Mouse (Mus musculus): ENCODE measurements around the gene Hoxa7. TPM values are rescaled to one million over a fixed set of nuclear protein-coding genes. Genes with fewer than 3 reads are reported as not detected.

Gene Hoxa7
- polyA plus RNA-seq, 1 experiment from 2014 or later = not detected

DNA sequence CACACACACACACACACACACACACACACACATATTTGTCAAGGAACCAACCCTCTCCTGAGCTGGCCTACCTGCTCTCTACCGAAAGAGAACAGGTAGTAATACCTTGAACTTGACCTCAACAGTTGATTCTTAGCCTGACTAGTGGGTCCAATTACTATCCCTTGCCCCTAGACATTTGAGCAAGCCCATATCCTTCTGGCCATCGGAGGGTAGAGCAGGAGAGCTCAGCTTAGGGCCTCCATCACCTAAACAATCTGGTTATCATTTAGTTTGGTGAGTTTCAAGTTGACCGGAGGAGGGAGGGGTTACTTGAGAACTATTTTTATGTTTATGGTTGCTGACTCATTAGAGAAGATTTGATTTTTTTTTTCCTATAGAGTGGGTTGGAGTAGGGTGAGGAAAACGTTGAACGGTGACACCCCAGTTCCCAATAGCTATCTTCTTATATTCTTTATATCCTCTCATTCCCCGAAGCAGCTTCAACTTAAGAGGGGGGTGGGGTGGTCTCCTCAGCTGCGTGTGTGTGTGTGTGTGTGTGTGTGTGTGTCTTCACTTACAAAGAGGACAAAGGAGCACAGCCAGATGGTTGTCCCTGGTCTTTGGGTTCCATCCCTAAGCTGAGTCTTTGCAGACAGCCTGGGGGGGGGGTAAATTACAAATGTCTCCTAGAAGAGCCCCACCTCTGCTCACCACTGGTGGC is 29.7 kb upstream of the Hoxa7 start:
- Histone ChIP-seq H3K27ac (no peak overlapping the region), H3K4me2 (replicated peaks) (no peak overlapping the region), H3K9me3 (no peaks in the 10 kb centered on the region), H3K4me1 (replicated peaks) (peaks cover 3% of the 10 kb centered on the region; the same call in 1 of the 2 replicates), H3K27me3 (peaks cover 99% of the 10 kb centered on the region), H3K9ac (replicated peaks) (no peak overlapping the region), H3K4me3 (replicated peaks) (no peak overlapping the region), H3K36me3 (no peaks in the 10 kb centered on the region)
- no peak for ATAC-seq
- 8% methylated on average over 7 of the region's 7 CpGs for WGBS

DNA sequence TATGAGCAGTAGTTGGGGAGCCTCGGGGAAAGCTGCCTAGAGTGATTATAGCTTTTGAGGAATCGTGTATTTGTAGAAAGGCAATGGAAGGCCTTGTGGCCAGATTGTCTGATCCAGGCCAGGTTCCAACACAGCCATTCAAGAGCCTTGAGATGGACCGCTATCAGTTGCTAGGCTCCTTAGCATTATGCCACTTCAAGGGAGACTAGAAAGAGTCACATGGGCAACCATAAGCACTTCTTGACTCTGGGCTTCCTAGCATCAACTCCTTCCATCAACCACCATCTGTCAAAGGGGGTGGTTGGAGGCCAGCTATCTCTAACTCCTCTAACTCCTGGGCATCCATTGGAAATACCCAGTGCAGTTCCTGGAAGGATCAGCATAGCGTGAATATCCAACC is 28.2 kb upstream of the Hoxa7 start:
- no peaks in the 10 kb centered on the region for H3K9me3 ChIP-seq
- no peak overlapping the region for H3K9ac ChIP-seq (replicated peaks)
- H3K27ac ChIP-seq = no peak overlapping the region
- peaks cover 3% of the 10 kb centered on the region; the same call in 1 of the 2 replicates for H3K4me1 ChIP-seq (replicated peaks)
- no peak overlapping the region for H3K4me2 ChIP-seq (replicated peaks)
- H3K27me3 ChIP-seq = peaks cover 99% of the 10 kb centered on the region
- no peak for ATAC-seq
- H3K36me3 ChIP-seq = no peaks in the 10 kb centered on the region
- WGBS = 1% methylated on average over 4 of the region's 4 CpGs
- H3K4me3 ChIP-seq (replicated peaks) = no peak overlapping the region

DNA sequence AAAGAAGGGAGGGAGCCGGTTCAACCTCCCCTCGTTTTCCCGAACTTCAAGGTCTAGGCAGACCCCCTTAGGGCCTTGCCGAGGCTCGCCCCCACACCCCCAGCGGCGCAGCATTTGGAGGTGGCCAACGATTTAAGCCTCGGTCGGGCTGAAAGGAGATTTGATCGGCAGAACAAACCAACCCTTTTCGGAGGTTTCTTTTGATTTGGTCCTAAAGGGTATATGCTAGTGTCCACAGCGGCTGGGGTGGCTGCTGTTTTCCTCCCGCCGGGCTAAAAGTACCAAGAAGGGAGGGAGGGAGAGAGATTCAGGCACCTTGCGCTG is 27.7 kb upstream of the Hoxa7 start:
- no peak for ATAC-seq
- H3K4me1 ChIP-seq (replicated peaks) = peaks cover 3% of the 10 kb centered on the region; the same call in 1 of the 2 replicates
- H3K27ac ChIP-seq = no peak overlapping the region
- H3K36me3 ChIP-seq = no peaks in the 10 kb centered on the region
- no peak overlapping the region for H3K4me2 ChIP-seq (replicated peaks)
- H3K4me3 ChIP-seq (replicated peaks) = no peak overlapping the region
- H3K9ac ChIP-seq (replicated peaks) = no peak overlapping the region
- H3K27me3 ChIP-seq = peaks cover 100% of the 10 kb centered on the region
- H3K9me3 ChIP-seq = no peaks in the 10 kb centered on the region
- WGBS = 0% methylated on average over 16 of the region's 16 CpGs

DNA sequence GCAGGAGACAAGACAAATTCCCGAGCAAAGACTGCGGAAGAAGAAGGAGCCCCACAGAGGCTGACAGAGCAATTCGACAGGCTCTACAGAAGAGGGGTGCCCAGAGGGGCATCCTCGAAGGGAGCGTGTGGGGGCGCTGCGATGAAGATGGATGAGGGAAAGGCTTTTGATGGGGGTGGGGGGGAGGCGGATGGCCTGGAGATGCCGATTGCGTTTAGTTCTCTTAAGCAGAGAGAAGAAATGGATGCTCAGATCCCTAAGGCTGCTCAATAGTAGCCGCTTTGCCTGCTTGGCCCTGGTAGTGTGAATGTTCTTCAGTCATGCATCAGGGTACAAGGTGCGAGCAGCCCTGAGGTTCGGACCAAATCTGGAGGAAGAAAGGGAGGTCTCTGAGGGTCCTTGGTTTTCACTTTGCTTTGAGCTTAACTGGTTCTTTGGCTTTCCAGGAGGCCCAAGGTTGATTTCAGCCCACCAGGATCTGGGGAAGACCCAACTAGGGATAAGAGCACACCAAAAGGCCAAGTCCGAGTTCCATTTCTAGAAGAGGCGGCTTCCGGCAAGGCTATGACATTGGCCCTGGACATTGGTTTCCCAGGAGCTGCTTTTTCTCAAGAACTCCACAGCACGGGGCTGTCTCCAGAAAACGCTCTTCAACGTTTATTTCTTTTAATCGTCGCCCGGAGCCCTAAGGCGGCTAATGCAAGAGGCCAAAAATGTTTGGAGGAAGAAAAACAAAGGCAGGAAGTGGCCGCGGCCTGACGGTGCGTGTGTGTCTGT is 27.2 kb upstream of the Hoxa7 start:
- Histone ChIP-seq H3K36me3 (no peaks in the 10 kb centered on the region), H3K27me3 (peaks cover 100% of the 10 kb centered on the region), H3K9ac (replicated peaks) (no peak overlapping the region), H3K4me1 (replicated peaks) (peaks cover 3% of the 10 kb centered on the region; the same call in 1 of the 2 replicates), H3K27ac (no peak overlapping the region), H3K9me3 (no peaks in the 10 kb centered on the region), H3K4me2 (replicated peaks) (no peak overlapping the region), H3K4me3 (replicated peaks) (no peak overlapping the region)
- WGBS = 2% methylated on average over 27 of the region's 27 CpGs
- ATAC-seq = no peak

DNA sequence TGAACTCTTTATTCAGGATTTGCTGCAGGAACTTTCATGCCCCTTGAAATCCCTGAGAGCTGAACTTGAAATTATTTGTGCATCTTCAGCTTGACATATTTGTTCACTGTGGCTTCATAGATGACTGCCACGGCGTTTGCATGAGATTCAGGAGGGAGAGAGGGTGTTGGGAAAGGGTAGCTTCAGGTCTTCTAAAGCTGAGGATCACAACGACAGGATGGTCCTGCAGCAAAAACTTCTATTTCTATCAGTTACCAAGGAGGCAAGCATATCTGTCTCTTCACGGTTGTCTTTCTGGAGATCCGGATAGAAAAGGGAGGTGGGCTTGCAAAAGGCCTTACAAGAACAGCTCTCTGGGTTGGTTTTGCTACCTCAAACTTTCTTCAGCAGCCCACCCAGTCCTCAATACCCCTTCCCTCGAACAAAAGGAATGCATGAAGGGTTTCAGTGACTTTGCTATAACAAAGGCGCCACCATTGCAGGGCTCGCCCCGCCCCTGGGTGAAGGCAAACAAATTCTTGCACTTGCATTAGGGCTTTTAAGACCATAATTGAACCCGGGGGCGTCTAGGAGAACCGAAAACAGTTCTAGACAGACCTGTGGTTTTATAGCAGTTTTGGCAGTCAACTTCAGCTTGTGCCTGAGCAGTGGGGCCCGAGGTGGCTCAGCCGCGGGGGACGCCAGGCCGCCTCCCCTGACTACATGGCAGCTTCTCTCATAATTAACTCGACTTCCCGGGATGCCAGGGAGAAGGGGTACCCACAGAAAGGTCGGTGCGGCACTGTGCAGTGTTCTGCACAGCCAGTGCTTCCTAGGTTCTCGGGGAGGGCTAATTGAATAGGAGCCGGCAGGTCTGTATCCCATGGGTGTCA is 26.3 kb upstream of the Hoxa7 start:
- Histone ChIP-seq H3K4me3 (replicated peaks) (no peak overlapping the region), H3K9me3 (no peaks in the 10 kb centered on the region), H3K9ac (replicated peaks) (no peak overlapping the region), H3K4me1 (replicated peaks) (no peaks in the 10 kb centered on the region; the same call in 1 of the 2 replicates), H3K4me2 (replicated peaks) (no peak overlapping the region), H3K27ac (no peak overlapping the region), H3K27me3 (peaks cover 100% of the 10 kb centered on the region), H3K36me3 (no peaks in the 10 kb centered on the region)
- no peak for ATAC-seq
- WGBS = under 1% methylated on average over 23 of the region's 23 CpGs

DNA sequence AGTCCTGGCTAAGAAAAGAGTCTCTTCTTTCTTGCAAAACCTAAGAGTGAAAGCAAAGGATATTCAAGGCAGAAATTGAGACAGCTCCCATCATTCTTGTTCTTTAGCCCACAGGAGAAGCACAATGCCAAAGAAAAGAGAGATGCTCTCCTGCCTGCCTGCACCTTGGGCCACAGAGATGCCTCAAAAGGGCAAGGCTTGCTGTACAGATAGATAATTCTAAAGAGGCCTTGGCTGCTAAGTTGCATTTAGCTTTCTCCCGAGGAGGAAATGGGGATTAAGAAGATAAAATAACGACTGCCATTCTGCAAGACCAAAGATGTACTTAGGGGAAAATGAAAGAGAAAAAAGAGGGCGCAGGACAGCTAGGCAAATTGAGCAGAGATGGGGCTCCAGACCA is 25.3 kb upstream of the Hoxa7 start:
- Histone ChIP-seq H3K4me1 (replicated peaks) (no peaks in the 10 kb centered on the region; the same call in 1 of the 2 replicates), H3K9me3 (no peaks in the 10 kb centered on the region), H3K27ac (no peak overlapping the region), H3K4me2 (replicated peaks) (no peak overlapping the region), H3K27me3 (peaks cover 100% of the 10 kb centered on the region), H3K9ac (replicated peaks) (no peak overlapping the region), H3K36me3 (no peaks in the 10 kb centered on the region), H3K4me3 (replicated peaks) (no peak overlapping the region)
- WGBS = 5% methylated on average over 3 of the region's 3 CpGs
- no peak for ATAC-seq

DNA sequence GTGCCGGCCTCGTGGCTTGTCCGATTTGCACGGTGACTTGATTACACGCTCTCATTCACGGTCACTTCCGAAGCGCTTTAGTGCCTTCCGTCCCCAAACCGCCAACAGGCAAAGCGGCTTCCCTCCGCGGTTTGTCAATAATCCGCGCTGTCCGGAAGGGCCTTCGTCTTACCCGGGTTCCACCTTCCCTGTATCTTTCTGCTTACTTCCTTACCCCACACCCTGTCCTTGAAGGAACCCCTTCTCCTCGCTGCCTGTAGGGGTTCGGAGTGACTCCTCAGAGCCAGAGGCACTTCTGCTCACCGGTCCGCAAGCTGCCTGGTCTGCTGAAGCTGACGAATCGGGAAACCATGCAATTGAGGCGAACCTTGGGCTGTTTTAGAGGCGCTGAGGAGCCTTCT is 24.7 kb upstream of the Hoxa7 start:
- 1% methylated on average over 26 of the region's 26 CpGs for WGBS
- H3K9me3 ChIP-seq = no peaks in the 10 kb centered on the region
- H3K36me3 ChIP-seq = no peaks in the 10 kb centered on the region
- peaks cover 100% of the 10 kb centered on the region for H3K27me3 ChIP-seq
- ATAC-seq = no peak
- no peak overlapping the region for H3K4me2 ChIP-seq (replicated peaks)
- H3K9ac ChIP-seq (replicated peaks) = no peak overlapping the region
- no peak overlapping the region for H3K27ac ChIP-seq
- H3K4me1 ChIP-seq (replicated peaks) = no peaks in the 10 kb centered on the region; the same call in 1 of the 2 replicates
- no peak overlapping the region for H3K4me3 ChIP-seq (replicated peaks)

DNA sequence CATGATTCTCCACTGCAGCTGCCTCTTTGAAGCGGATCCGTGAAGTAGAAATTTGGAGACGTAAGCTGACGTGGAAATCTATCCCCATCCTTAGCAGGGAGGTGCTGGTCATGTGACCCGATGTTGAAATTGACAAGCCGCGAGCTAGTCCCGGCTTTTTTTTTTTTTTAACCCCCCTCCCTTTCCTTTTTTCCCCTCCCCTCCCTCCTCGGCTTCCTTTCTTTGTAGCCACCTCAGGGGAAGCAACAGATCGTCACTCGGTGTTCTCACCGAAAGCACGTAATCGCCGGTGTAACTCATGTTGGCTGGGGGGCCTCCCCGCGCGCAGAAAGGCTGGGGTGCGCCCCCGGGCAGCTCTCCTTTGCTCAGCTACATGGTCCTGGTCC is 24.1 kb upstream of the Hoxa7 start, which contains the start of gene Hoxa11:
TSS of gene Hoxa11 (minus strand) at position 54 of the 386 bp plus-strand sequence.
- ATAC-seq = no peak
- no peaks in the 10 kb centered on the region for H3K36me3 ChIP-seq
- H3K9me3 ChIP-seq = no peaks in the 10 kb centered on the region
- no peak within 1 kb of the TSS for H3K27ac ChIP-seq
- no peaks in the 10 kb centered on the region; the same call in 1 of the 2 replicates for H3K4me1 ChIP-seq (replicated peaks)
- under 1% methylated on average over 20 of the region's 20 CpGs for WGBS
- no peak within 1 kb of the TSS for H3K4me2 ChIP-seq (replicated peaks)
- H3K27me3 ChIP-seq = peaks cover 100% of the 10 kb centered on the region
- no peak within 1 kb of the TSS for H3K9ac ChIP-seq (replicated peaks)
- no peak within 1 kb of the TSS for H3K4me3 ChIP-seq (replicated peaks)

DNA sequence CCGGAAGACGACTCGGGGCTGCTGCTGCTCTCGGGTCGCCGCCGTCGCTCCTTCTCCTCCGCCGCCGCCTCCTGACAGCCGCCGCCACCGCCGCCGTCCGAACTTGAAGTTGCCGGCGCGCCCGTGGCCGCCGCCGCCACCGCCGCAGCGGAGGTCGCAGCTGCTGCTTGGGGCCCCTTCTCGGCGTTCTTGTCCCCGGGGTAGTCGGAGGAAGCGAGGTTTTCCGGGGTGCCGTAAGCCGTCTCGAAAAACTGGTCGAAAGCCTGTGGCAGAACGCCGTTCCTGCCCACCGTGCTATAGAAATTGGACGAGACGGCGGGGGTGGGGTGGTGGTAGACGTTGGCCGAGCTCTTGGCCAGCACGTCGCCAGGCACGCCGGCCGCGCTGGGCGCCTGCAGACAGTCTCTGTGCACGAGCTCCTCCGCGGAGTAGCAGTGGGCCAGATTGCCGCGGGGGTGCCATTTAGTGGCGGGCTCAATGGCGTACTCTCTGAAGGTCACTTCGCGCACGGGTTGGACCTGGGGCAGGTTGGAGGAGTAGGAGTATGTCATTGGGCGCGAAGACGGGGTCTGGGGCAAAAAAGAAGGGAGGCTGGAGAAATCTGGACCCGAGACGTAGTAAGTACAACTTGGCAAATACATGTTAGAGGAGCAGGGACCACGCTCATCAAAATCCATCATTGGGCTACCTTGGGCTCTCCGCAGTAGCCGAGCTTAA is 23.5 kb upstream of the Hoxa7 start:
- ATAC-seq = no peak
- no peaks in the 10 kb centered on the region for H3K9me3 ChIP-seq
- no peak overlapping the region for H3K9ac ChIP-seq (replicated peaks)
- no peak overlapping the region for H3K4me2 ChIP-seq (replicated peaks)
- no peak overlapping the region for H3K27ac ChIP-seq
- WGBS = under 1% methylated on average over 68 of the region's 71 CpGs
- H3K27me3 ChIP-seq = peaks cover 100% of the 10 kb centered on the region
- no peaks in the 10 kb centered on the region for H3K36me3 ChIP-seq
- H3K4me1 ChIP-seq (replicated peaks) = peaks cover under 1% of the 10 kb centered on the region; the same call in 1 of the 2 replicates
- H3K4me3 ChIP-seq (replicated peaks) = no peak overlapping the region

DNA sequence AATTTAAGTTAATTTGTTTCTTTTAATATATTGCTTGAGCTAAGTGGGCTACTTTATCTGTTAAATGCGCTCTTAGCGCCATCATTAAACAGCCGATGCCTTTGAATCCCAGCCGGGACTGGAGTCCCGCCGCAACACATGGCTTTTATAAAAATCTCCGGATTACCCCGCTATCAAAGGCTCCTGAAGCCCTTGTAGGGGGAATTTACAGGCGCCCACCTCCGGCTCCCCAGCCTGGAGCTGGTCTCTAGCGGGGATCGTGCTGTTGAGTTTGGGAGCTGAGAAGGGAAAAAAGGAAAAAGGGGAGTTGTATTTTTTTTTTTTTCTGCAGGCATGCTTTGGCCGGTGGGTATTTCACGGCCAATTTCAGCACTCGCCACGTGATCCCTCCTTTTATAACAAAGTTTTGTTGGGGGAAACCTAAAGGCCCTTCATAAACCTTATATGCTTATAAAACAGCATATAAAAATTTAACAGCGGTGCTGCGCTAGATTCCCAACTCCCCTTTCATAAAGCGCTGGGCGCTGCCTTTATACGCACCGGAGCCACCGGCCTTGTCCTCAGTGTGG is 22.9 kb upstream of the Hoxa7 start:
- under 1% methylated on average over 23 of the region's 23 CpGs for WGBS
- H3K27ac ChIP-seq = no peak overlapping the region
- no peak for ATAC-seq

DNA sequence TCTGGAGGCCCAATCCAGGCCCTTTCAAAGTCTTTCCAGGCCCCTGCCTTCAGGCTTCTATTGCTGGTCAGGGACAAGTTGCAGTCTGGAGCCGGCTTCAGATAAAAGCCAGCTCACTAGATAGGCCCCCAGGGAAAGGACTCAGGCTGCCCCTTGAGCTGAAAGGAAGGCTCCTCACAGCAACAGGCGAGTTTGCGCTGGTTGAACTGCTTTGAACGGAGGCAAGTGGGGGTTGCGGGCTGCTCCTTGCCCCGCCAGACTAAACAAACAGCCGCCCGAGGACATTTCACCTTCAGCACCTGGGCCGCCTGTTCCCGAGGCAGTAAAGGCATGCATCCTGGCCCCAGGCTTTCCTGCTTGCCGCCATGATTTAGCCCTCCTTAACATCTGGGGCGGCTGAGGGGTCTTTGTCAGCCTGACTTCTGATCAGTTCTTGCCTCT is 22.0 kb upstream of the Hoxa7 start:
- under 1% methylated on average over 12 of the region's 12 CpGs for WGBS
- H3K4me3 ChIP-seq (replicated peaks) = no peak overlapping the region
- no peaks in the 10 kb centered on the region for H3K36me3 ChIP-seq
- no peak overlapping the region for H3K4me2 ChIP-seq (replicated peaks)
- ATAC-seq = no peak
- peaks cover 3% of the 10 kb centered on the region; the same call in 1 of the 2 replicates for H3K4me1 ChIP-seq (replicated peaks)
- no peaks in the 10 kb centered on the region for H3K9me3 ChIP-seq
- peaks cover 99% of the 10 kb centered on the region for H3K27me3 ChIP-seq
- no peak overlapping the region for H3K27ac ChIP-seq
- no peak overlapping the region for H3K9ac ChIP-seq (replicated peaks)

More for the DNA sequence above, 22.9 kb upstream of the Hoxa7 start:
- H3K9ac ChIP-seq (replicated peaks) = no peak overlapping the region
- no peak overlapping the region for H3K4me3 ChIP-seq (replicated peaks)
- H3K27me3 ChIP-seq = peaks cover 100% of the 10 kb centered on the region
- H3K4me1 ChIP-seq (replicated peaks) = peaks cover 3% of the 10 kb centered on the region; the same call in 1 of the 2 replicates
- H3K9me3 ChIP-seq = no peaks in the 10 kb centered on the region
- no peaks in the 10 kb centered on the region for H3K36me3 ChIP-seq
- H3K4me2 ChIP-seq (replicated peaks) = no peak overlapping the region

All from midbrain, embryonic 13.5 days (tissue).